Mouse (Mus musculus): ENCODE measurements around the gene Mta3. TPM values are rescaled to one million over a fixed set of nuclear protein-coding genes. Genes with fewer than 3 reads are reported as not detected.

Mta3 gene
- polyA plus RNA-seq, 1 experiment from 2014 or later: 40.3 TPM

- no peak for DNase-seq (ENCODE audit: low spot score)
- peaks cover 27% of the 10 kb centered on the region; the same call in 1 of the 2 replicates for H3K4me1 ChIP-seq (replicated peaks)
- no peaks in the 10 kb centered on the region for H3K36me3 ChIP-seq
- no peak overlapping the region for H3K27ac ChIP-seq
- WGBS: 66% methylated on average over 7 of the region's 7 CpGs
- peaks cover 17% of the 10 kb centered on the region for H3K27me3 ChIP-seq (ENCODE audit: insufficient read depth, poor library complexity, severe bottlenecking)
- no peaks in the 10 kb centered on the region for H3K9me3 ChIP-seq
- no peak overlapping the region for H3K4me3 ChIP-seq
Measured at GRCm38 (mm10) chr17:83865366-83865765, 159.4 kb downstream of the Mta3 start.

- peak; percentile 71 for DNase-seq (ENCODE audit: low spot score)
- Histone ChIP-seq H3K27ac (no peak overlapping the region), H3K9me3 (no peaks in the 10 kb centered on the region), H3K4me1 (replicated peaks) (peaks cover 27% of the 10 kb centered on the region; the same call in 1 of the 2 replicates), H3K27me3 (ENCODE audit: insufficient read depth, poor library complexity, severe bottlenecking) (peaks cover 17% of the 10 kb centered on the region), H3K4me3 (no peak overlapping the region), H3K36me3 (no peaks in the 10 kb centered on the region)
- 15% methylated on average over 10 of the region's 10 CpGs for WGBS
Measured at GRCm38 (mm10) chr17:83866582-83866981, 160.6 kb downstream of the Mta3 start.

- Histone ChIP-seq H3K27me3 (ENCODE audit: insufficient read depth, poor library complexity, severe bottlenecking) (no peaks in the 10 kb centered on the region), H3K4me1 (replicated peaks) (peaks cover 26% of the 10 kb centered on the region), H3K4me3 (no peak overlapping the region), H3K9me3 (no peaks in the 10 kb centered on the region), H3K36me3 (no peaks in the 10 kb centered on the region), H3K27ac (no peak overlapping the region)
- DNase-seq (ENCODE audit: low spot score): no peak
- 95% methylated on average over 4 of the region's 4 CpGs for WGBS
Measured at GRCm38 (mm10) chr17:83870385-83870784, 164.4 kb downstream of the Mta3 start.

Other genes starting within 250 kb of the Mta3 start
- 137 and 146 TPM in 2 replicates for gene Cox7a2l, start 188.8 kb upstream of the Mta3 start, polyA plus RNA-seq (2016; fragmentation: Nextera tagmentation; extraction: Ambion mirVana)
- gene Kcng3, start 74.3 kb upstream of the Mta3 start, polyA plus RNA-seq (2016; fragmentation: Nextera tagmentation; extraction: Ambion mirVana): not detected in 2 replicates
- gene Haao, start 141.8 kb downstream of the Mta3 start, polyA plus RNA-seq (2016; fragmentation: Nextera tagmentation; extraction: Ambion mirVana): 0.41 and 0.54 TPM in 2 replicates

All from hindbrain, embryonic 10.5 days (tissue).